Mouse (Mus musculus): ENCODE data around the gene Tuba8. TPM values are rescaled to one million over a fixed set of nuclear protein-coding genes. Genes with fewer than 3 reads are reported as not detected.

Tuba8 gene
- total and polyA plus RNA-seq, 3 experiments, result 1.4 to 1.6 TPM; not detected in 1

DNA sequence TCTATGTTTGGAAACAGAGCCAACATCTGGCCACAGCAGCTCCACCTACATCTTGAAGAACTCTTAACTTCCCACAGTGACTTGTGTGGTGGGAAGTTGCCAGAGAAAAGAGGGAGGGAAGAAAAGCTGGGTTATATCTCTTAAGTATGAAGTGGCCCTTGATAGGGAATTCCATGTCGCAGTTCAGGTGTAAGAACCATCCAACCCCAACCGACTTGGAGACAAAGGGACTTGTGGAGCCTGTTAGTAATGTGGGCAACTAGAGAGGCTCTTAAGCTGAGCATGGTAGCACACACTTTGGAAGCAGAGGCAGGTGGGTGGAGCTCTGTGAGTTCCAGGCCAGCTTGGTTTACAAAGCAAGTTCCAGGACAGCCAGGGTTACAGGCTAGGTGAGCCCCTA is 912 bp upstream of the Tuba8 start:
- Histone ChIP-seq H3K4me3 (ENCODE audit: control insufficient read depth in 1 of 2, insufficient read depth in 1 of 2, low read depth in 2 of 2, low read length in 2 of 2) (no peak overlapping the region), H3K4me1 (ENCODE audit: control insufficient read depth in 1 of 2, insufficient read depth in 2 of 2, low read length in 2 of 2) (peaks cover 0 to 7% of the 10 kb centered on the region in 2 experiments; a peak in 2 of 4 replicates), H3K27me3 (ENCODE audit: control insufficient read depth in 1 of 2, insufficient read depth in 2 of 2, low read length in 2 of 2) (no peaks in the 10 kb centered on the region), H3K36me3 (ENCODE audit: control insufficient read depth in 1 of 2, insufficient read depth in 2 of 2, low read length in 2 of 2) (peaks cover 0 to 5% of the 10 kb centered on the region in 2 experiments; a peak in 2 of 4 replicates), H3K9ac (ENCODE audit: control insufficient read depth, low read depth, low read length, poor library complexity, severe bottlenecking) (no peak overlapping the region), H3K9me3 (replicated peaks; ENCODE audit: insufficient read depth, low read length) (no peaks in the 10 kb centered on the region), H3K27ac (ENCODE audit: control insufficient read depth, low read depth, low read length) (no peak overlapping the region), H3K79me2 (ENCODE audit: control insufficient read depth, insufficient read depth, low read length, poor library complexity) (no peaks in the 10 kb centered on the region)
- TF ChIP-seq RAD21 (IDR thresholded peaks at IDR 0.05; ENCODE audit: low read depth, low read length) (no peak), USF2 (IDR thresholded peaks at IDR 0.05; ENCODE audit: borderline replicate concordance in 1 of 2, insufficient read depth in 1 of 2, low read depth in 1 of 2, low read length in 2 of 2) (no peak), KAT2A (conservative IDR thresholded peaks at IDR 0.05; ENCODE audit: low read depth, low read length) (no peak), USF1 (IDR thresholded peaks at IDR 0.05; ENCODE audit: low read depth, low read length) (no peak), TBP (IDR thresholded peaks at IDR 0.05; ENCODE audit: low read depth, low read length) (no peak), UBTF (IDR thresholded peaks at IDR 0.05; ENCODE audit: borderline replicate concordance, insufficient read depth, low read depth, low read length) (no peak), MXI1 (IDR thresholded peaks at IDR 0.05; ENCODE audit: low read depth, low read length) (no peak), ETS1 (IDR thresholded peaks at IDR 0.05; ENCODE audit: low read depth, low read length) (no peak), EP300 (IDR thresholded peaks at IDR 0.05; ENCODE audit: low read depth in 1 of 2, low read length in 2 of 2) (no peak), NELFE (IDR thresholded peaks at IDR 0.05; ENCODE audit: low read depth, low read length) (no peak), E2F4 (IDR thresholded peaks at IDR 0.05; ENCODE audit: borderline replicate concordance, low read depth, low read length) (no peak), MEF2A (IDR thresholded peaks at IDR 0.05; ENCODE audit: extremely low read depth, insufficient replicate concordance, low read depth, low read length, poor library complexity, severe bottlenecking) (no peak), ZNF384 (IDR thresholded peaks at IDR 0.05; ENCODE audit: low read depth, low read length) (no peak), BHLHE40 (IDR thresholded peaks at IDR 0.05; ENCODE audit: borderline replicate concordance, low read depth, low read length) (no peak), JUND (IDR thresholded peaks at IDR 0.05; ENCODE audit: low read depth, low read length) (no peak), POLR2AphosphoS5 (IDR thresholded peaks at IDR 0.05; ENCODE audit: borderline replicate concordance, low read depth, low read length) (no peak), SIN3A (IDR thresholded peaks at IDR 0.05; ENCODE audit: low read length) (no peak), GABPA (IDR thresholded peaks at IDR 0.05; ENCODE audit: low read depth, low read length) (no peak), ZKSCAN1 (IDR thresholded peaks at IDR 0.05; ENCODE audit: low read depth, low read length) (no peak), MAFK (IDR thresholded peaks at IDR 0.05; ENCODE audit: borderline replicate concordance, low read depth, low read length) (no peak)
- no peak for DNase-seq (ENCODE audit: low read depth, low spot score)

DNA sequence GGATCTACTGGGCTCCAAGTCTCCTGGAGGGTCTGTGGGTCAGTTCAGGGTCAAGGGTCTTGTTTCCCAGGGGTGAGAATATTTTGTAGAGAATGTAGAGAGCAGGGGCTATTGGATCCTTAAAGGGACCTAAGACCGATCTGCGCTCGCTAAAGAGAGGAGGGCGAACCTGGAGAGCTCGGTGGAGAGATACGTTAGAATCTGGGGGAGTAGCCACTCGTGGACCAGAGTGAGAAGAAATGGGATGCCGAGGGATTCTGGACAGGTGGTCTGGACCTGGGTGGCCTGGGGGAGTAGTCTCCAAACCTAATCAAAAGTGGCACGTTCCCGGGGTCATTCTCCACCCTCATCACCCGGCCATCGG is 412 bp downstream of the Tuba8 start:
- Histone ChIP-seq H3K79me2 (ENCODE audit: control insufficient read depth, insufficient read depth, low read length, poor library complexity) (no peaks in the 10 kb centered on the region), H3K9me3 (replicated peaks; ENCODE audit: insufficient read depth, low read length) (no peaks in the 10 kb centered on the region), H3K36me3 (ENCODE audit: control insufficient read depth in 1 of 2, insufficient read depth in 2 of 2, low read length in 2 of 2) (peaks cover 0 to 17% of the 10 kb centered on the region in 2 experiments; a peak in 2 of 4 replicates), H3K27me3 (ENCODE audit: control insufficient read depth in 1 of 2, insufficient read depth in 2 of 2, low read length in 2 of 2) (no peaks in the 10 kb centered on the region), H3K27ac (ENCODE audit: control insufficient read depth, low read depth, low read length) (no peak overlapping the region), H3K4me1 (ENCODE audit: control insufficient read depth in 1 of 2, insufficient read depth in 2 of 2, low read length in 2 of 2) (peaks cover 6 to 21% of the 10 kb centered on the region in 2 experiments), H3K4me3 (ENCODE audit: control insufficient read depth in 1 of 2, insufficient read depth in 1 of 2, low read depth in 2 of 2, low read length in 2 of 2) (peak overlapping the region; percentile 45 to 59), H3K9ac (ENCODE audit: control insufficient read depth, low read depth, low read length, poor library complexity, severe bottlenecking) (peak overlapping the region; percentile 53)
- DNase-seq (ENCODE audit: low read depth, low spot score), result no peak
- TF ChIP-seq KAT2A (conservative IDR thresholded peaks at IDR 0.05; ENCODE audit: low read depth, low read length) (no peak), POLR2AphosphoS5 (IDR thresholded peaks at IDR 0.05; ENCODE audit: borderline replicate concordance, low read depth, low read length) (no peak), HCFC1 (IDR thresholded peaks at IDR 0.05; ENCODE audit: low read depth, low read length) (no peak), RAD21 (IDR thresholded peaks at IDR 0.05; ENCODE audit: low read depth, low read length) (no peak), BHLHE40 (IDR thresholded peaks at IDR 0.05; ENCODE audit: borderline replicate concordance, low read depth, low read length) (no peak), NRF1 (IDR thresholded peaks at IDR 0.05; ENCODE audit: insufficient read depth, low read depth, low read length, poor library complexity, severe bottlenecking) (no peak)

Data from MEL (cell line).